Mouse (Mus musculus) megakaryocyte, embryonic 14.5 days (primary cell): Measurements from ENCODE around the gene Inpp5b.

Source experiments
- FLI1 ChIP-seq: IDR thresholded peaks from 2 replicates; pipeline ENCODE4 v1.6.1; 2012; ENCODE audit warnings: low read length, inconsistent platforms, mixed read lengths
- GATA1 ChIP-seq: IDR thresholded peaks from 3 replicates; pipeline ENCODE4 v1.6.1; 2012; ENCODE audit warnings: mixed read lengths, low read length, inconsistent platforms, borderline replicate concordance

DNA sequence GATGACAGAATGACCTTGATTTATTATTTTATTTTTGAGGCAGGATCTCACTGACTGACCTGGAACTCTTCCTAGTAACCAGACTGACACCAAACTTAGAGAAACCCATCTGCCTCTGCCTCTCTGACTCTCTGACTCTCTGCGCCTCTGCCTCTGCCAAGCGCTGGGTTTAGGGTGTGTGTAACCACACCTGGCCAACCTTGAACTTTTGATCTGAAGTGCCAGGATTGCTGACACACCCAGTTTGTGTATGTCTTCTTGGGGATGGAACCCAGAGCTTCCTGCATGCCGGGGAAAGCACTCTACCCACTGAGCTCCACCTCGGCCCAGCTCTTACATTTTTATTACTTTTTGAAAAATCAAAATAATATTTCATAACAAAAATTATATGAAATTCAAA, 77.2 kb downstream of the Inpp5b start:
- TF ChIP-seq FLI1, result no peak
- TF ChIP-seq GATA1, result no peak
